Mouse (Mus musculus): ENCODE measurements around the gene Emc6. TPM values are rescaled to one million over a fixed set of nuclear protein-coding genes. Genes with fewer than 3 reads are reported as not detected.

Gene Emc6
- total RNA-seq, 2 experiments from 2014 or later, result 78.3 to 84.4 TPM

- intact Hi-C loops (cut with DNase I), result no loop called here
- DNase-seq (ENCODE audit: low spot score), result no peak
These were observed 9.2 kb upstream of the Emc6 start for GRCm38 (mm10) chr11:73185872-73186615.

- intact Hi-C loops (cut with DNase I), result loop anchor here (2.0 kb wide), 1 partner anchor 21 kb away; the partner anchor contains the start of genes Ctns and Shpk
- no peak for DNase-seq (ENCODE audit: low spot score)
These were observed 1.1 kb upstream of the Emc6 start for GRCm38 (mm10) chr11:73177895-73178294.

DNA sequence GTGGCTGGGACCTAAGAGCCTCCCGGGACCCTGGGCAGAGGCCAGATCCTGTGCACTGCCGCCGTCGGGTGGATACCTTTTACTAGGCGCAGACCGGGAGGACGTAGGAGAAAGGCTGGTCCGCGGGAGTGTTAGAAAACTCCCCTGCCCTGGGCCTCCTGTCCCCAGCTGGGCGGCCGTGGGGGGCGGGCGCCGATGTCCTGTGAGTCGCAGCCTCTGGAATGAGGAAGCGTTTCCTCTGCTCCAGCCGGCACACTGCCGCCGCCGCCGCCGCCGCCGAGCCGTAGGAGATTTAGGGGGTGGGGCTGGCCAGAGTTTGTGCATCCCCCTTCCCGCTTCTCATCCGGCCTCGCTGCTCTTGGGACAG lies 655 bp upstream of the Emc6 start:
- intact Hi-C loops (cut with DNase I), result no loop called here

GRCm38 (mm10) chr11:73176186-73176585 lies 651 bp downstream of the Emc6 start:
- intact Hi-C loops (cut with DNase I), result no loop called here
- DNase-seq (ENCODE audit: low spot score), result no peak

More for the DNA sequence above, 655 bp upstream of the Emc6 start:
- peak; percentile 77 for DNase-seq (ENCODE audit: low spot score)

- intact Hi-C loops (cut with DNase I), result no loop called here
- DNase-seq (ENCODE audit: low spot score), result no peak
These were observed 1.2 kb downstream of the Emc6 start for GRCm38 (mm10) chr11:73175612-73176011.

- peak; percentile 40 for DNase-seq (ENCODE audit: low spot score)
- intact Hi-C loops (cut with DNase I), result loop anchor here (5.0 kb wide), 1 partner anchor 35 kb away; the partner anchor contains the start of gene Haspin
These were observed 4.7 kb downstream of the Emc6 start for GRCm38 (mm10) chr11:73172186-73172585.

DNA sequence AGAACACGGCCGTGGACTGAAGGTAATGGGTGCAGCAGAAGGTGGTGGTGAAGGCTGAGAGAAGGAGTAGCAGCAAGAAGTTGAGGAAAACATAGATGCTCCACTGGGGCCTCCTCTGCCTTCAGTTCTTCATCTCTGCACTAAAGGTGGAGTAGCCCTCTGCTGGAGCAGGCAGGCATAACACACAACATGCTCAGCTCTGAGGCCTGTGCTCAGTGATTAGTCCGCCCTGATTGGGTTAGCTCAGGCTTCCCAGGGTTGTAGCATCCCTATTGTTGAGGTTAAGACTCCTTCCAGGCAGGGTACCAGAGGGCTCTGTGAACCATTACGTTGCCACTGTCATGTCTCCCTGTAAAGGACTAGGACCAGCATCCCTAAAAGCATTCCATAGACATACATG lies 7.6 kb downstream of the Emc6 start:
- intact Hi-C loops (cut with DNase I), result no loop called here
- no peak for DNase-seq (ENCODE audit: low spot score)

DNA sequence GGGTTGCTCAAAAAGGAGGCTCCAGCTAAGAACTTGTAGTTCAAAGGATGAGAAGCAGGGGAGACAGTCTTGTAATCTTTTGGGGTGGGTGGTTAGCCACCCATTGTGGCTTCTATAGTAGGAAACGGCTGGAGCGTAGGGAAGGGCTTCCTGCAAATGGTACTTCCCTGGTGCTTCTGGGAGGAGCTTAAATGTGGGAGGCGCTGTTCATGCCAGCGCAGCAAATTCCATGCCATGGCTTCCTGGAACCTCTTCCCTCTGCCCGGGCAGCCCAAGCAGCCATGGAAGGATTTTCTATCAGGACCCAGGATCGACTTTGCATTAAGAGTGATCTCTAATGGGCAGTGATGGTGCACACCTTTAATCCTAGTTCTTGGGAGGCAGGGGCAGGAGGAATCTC lies 8.3 kb downstream of the Emc6 start:
- no peak for DNase-seq (ENCODE audit: low spot score)
- intact Hi-C loops (cut with DNase I), result no loop called here

- no peak for DNase-seq (ENCODE audit: low spot score)
- intact Hi-C loops (cut with DNase I), result no loop called here
These were observed 8.8 kb downstream of the Emc6 start for GRCm38 (mm10) chr11:73168071-73168470.

DNA sequence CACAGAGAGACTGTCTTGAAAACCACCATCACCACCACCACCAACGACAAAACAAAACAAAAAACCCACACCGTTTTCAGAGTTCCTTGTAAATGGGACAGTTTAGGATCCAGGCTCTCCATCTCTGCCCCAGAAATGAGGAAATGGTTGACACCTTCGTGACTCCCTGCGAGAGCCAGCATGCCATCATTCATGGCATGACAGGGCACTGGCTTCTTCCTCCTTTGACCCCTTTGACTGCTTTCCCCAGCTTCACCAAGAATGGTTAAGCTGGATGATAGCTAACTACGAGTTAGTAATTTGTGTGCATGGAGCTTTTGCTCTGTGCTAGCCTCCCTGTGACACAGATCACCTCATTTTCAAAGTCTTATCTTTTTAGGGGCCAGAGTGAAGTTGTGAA lies 14.6 kb downstream of the Emc6 start:
- DNase-seq (ENCODE audit: low spot score), result no peak
- intact Hi-C loops (cut with DNase I), result no loop called here

DNA sequence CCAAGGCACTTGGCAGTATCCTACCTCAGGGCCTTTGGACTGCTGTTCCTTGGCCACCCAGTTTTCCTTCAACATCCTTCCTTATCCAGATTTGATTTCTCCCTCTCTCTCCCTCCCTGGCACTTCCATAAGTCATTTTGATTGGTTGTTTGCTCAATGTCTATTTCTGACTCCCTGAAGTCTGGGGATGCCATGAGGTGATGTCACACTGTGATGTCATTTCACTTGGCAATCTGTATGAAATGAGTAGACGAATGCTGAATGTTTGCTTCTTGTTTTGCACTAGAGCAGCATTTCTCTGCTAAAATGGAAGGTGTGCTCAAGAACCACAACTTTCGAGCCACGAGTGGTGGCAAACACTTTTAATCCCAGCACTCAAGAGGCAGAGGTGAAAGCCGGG lies 15.2 kb downstream of the Emc6 start:
- DNase-seq (ENCODE audit: low spot score), result no peak
- intact Hi-C loops (cut with DNase I), result no loop called here

DNA sequence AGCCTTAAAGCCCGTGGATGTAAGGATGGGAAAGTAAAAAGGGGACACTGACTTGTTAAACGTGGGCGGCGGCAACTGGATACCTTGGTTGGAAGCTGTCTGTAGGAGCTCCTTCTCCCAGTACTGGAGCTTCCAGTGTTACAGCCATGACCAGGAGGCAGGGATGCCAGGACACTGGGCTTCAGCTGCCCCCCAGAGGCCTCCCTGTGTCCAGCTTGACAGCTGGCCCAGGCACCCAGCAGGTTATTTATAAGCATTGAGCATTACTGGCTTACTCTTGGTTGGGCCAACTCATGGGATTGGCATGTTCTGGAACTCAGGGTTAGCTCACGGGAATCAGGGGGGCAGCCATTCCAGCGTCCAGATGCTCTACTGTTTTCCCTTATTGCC lies 16.0 kb downstream of the Emc6 start:
- intact Hi-C loops (cut with DNase I), result no loop called here
- peak; percentile 42 for DNase-seq (ENCODE audit: low spot score)

GRCm38 (mm10) chr11:73159957-73160810 lies 16.7 kb downstream of the Emc6 start, which contains the start of gene P2rx5:
Gene P2rx5 (plus strand): TSS chr11:73160421.
- intact Hi-C loops (cut with DNase I), result loop anchor here (2.0 kb wide), 1 partner anchor 19 kb away; no protein-coding TSS in a partner anchor
- no peak for DNase-seq (ENCODE audit: low spot score)

DNA sequence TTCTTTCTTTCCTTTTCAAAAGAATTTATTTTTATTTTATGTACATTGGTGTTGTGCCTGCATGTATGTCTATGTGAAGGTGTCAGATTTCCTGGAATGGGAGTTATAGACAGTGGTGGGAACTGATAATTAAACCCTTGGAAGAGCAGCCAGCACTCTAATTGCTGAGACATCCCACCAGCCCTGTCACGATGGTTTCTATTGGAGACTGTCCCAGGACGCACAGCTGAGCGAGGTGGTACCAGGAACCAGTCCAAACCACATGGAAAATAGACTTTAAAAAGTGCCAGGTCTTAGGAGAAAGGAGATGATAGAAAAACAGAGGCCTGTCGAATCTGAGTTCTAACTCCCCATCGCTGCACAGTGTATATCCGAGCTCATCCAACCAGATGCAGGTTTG lies 21.8 kb downstream of the Emc6 start:
- no peak for DNase-seq (ENCODE audit: low spot score)
- intact Hi-C loops (cut with DNase I), result no loop called here

- intact Hi-C loops (cut with DNase I), result no loop called here
- no peak for DNase-seq (ENCODE audit: low spot score)
These were observed 28.6 kb downstream of the Emc6 start for GRCm38 (mm10) chr11:73148209-73148608.

- no peak for DNase-seq (ENCODE audit: low spot score)
- intact Hi-C loops (cut with DNase I), result no loop called here
These were observed 29.9 kb downstream of the Emc6 start for GRCm38 (mm10) chr11:73146975-73147365.

DNA sequence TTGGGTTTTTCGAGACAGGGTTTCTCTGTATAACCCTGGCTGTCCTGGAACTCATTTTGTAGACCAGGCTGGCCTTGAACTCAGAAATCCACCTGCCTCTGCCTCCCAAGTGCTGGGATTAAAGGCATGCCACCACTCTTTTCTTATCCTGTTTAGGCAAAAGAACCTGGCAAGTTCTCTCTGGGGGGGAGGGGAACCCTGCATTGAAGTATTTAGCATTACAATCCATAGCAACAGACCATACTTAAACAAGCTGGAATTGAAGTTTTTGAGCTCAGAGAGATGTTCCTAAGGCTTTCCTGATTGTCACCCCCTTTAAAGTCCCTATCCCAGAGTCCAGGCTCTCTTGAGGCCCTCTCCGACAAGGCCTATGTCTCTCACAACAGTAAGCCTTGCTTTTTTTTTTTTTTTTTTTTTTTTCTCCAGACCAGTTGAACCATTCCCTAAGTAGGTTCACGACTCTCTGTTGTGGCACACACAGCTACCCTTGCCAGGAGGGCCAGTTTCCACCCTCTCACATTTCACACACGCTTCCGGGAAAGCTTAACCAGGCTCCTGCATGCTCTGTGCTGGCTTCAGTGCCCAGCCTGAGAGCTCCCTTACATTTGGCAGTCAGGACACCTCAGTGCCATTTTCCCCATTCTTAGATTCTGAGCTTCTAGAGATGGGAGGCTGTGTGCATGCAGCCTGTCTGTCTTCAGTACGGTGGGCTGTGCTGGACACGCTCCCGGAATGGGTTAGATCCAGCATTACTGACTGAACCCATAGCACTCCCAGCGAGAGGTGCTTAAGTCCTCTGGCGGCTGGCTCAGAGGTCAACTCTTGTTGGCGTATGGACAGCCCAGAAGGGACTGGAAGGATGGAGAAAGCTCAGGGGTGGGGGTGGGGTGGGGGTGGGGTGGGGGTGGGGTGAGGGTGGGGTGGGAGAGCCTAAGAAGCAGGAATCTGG lies 30.5 kb downstream of the Emc6 start:
- intact Hi-C loops (cut with DNase I), result no loop called here
- DNase-seq (ENCODE audit: low spot score), result no peak

DNA sequence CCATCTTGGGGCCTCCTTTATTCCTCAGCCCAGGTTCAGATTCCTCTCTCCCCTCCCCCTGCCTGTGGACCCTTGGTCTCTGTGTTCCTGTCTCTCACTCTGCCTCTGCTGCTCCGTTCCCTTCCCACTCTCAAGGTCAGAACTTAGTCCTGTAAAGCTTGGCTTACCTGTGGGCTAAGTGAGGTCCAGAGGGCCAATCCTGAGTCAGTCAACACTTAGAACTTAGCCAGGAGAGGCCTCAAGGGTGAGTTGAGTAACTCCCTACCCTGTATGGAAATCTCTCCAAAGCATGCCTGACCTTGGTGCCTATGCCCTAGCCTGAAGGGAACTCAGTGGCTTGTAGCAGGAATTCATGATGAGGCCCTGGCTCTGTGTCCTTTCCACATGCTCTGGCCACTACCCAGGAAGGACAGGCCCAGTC lies 32.6 kb downstream of the Emc6 start:
- DNase-seq (ENCODE audit: low spot score), result no peak
- intact Hi-C loops (cut with DNase I), result no loop called here

DNA sequence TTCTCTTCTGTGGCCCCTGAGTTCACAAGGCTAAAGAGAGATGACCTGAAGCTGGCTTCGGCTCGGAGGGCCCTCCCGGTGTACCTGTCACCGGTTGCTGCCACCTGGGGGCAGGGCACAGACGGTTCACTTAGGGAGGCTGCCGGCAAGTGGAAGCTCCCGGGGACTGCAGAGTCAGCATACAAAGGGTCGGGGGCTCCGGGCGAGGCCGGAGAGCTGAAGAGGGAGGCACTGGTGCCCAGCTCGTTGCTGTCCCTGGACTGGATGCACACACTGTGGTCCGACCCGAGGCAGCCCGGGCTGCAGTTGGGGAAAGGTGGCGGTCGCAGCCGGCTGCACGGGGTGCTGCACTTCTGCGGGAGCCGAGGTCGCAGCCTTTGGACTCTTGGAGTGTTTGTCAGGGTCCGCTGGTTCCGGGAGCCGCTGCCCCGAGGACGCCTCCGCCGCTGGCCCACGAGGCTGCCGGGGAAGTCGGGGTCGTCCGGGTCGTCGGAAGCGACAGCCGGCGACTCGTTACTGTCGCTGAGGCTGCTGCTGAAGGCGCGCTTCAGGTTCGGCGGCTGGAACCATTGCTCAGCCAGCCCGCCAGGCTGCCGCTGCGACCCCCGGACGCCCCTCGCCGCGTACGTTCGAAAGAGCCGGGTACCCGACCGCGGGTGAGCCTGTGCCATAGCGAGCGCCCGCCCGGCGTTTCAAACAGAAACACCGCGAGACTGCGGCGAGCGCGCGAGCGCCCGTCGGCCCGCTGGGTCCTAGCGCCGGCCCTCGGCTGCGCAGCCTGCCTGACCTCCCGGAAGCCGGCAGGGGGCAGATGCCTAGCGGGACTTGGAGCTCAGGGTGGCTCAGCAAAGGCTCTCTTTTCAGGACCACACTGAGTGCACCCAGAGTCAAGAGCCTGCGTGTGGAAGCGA lies 39.0 kb downstream of the Emc6 start, which contains the start of gene Haspin:
TSS of gene Haspin (minus strand) at position 704 of the 911 bp plus-strand sequence.
- intact Hi-C loops (cut with DNase I), result loop anchor here (2.0 to 5.0 kb wide), 3 partner anchors 34 to 144 kb away; no protein-coding TSS in a partner anchor
- DNase-seq (ENCODE audit: low spot score), result peak; percentile 75

All from heart, postnatal 25 days (tissue).